Mouse (Mus musculus): Measurements from ENCODE around the gene N4bp2l2.

The N4bp2l2 gene

GRCm38 (mm10) chr5:150561376-150561775 lies 104.6 kb downstream of the N4bp2l2 start:
- no peak for DNase-seq (ENCODE audit: low spot score)

DNA sequence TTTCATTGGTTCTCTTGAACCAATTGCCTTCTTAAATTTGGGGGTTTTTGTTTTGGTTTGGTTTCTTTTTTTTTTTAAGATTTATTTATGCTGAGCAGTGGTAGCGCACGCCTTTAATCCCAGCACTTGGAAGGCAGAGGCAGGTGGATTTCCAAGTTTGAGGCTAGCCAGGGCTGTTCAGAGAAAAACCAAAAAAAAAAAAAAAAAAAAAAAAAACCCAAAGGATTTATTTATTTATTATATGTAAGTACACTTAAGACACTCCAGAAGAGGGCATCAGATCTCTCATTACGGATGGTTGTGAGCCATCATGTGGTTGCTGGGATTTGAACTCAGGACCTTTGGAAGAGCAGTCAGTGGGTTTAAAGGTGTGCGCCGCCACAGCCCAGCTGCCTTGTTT lies 105.1 kb downstream of the N4bp2l2 start:
- DNase-seq (ENCODE audit: low spot score), result no peak

DNA sequence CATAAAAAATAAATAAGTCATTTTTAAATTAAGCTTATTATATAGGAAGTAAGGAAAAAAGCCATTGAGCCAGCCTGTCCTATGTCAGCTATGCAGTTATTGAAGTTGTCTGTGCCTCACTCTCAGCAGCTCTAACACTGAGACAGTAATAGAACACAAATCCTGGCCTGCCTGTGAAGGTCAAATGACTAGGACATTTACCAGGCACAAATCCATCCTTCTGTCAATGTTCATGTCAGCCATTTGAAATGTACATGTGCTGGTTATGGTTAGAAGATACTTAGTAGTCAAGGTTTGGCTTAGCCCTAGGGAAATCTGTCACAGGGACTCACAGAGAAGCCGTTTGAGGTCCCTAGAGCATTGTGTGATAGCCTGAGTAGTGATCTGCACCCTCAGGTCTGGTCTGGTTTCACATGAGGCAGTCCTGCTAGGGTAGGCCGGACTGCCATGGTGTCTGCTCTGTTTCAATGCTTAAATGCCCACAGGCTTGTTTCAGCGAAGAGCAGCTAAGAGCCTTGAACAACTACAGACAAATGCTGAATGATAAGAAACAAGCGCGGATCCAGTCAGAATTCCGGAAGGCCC lies 106.4 kb downstream of the N4bp2l2 start:
- DNase-seq (ENCODE audit: low spot score), result no peak
